Mouse (Mus musculus): ENCODE results near the gene Isl1.

Isl1 gene

GRCm38 (mm10) chr13:116294734-116295133 lies 14.8 kb downstream of the Isl1 start:
- DNase-seq (ENCODE audit: low spot score in 2 of 2) = no peak

GRCm38 (mm10) chr13:116294151-116294461 lies 15.4 kb downstream of the Isl1 start:
- no peak for DNase-seq (ENCODE audit: low spot score in 2 of 2)

GRCm38 (mm10) chr13:116293301-116294150 lies 16.0 kb downstream of the Isl1 start:
- no peak for DNase-seq (ENCODE audit: low spot score in 2 of 2)

- no peak for DNase-seq (ENCODE audit: low spot score in 2 of 2)
Observed at GRCm38 (mm10) chr13:116289655-116290054, 19.8 kb downstream of the Isl1 start.

GRCm38 (mm10) chr13:116279207-116279772 lies 30.2 kb downstream of the Isl1 start:
- DNase-seq (ENCODE audit: low spot score in 2 of 2) = no peak
